Mouse (Mus musculus) B cell, adult (primary cell): Measurements from ENCODE around the gene Lama1. TPM values are rescaled to one million over a fixed set of nuclear protein-coding genes. Genes with fewer than 3 reads are reported as not detected.

Source experiments
- total RNA-seq: library from RNA; stranded (reverse); gene quantifications from 4 replicates; pipeline ENCODE4 v1.2.4, GENCODE M21; 2023; ENCODE audit not compliant: inconsistent age

Gene Lama1
- not detected in 4 replicates for total RNA-seq

DNA sequence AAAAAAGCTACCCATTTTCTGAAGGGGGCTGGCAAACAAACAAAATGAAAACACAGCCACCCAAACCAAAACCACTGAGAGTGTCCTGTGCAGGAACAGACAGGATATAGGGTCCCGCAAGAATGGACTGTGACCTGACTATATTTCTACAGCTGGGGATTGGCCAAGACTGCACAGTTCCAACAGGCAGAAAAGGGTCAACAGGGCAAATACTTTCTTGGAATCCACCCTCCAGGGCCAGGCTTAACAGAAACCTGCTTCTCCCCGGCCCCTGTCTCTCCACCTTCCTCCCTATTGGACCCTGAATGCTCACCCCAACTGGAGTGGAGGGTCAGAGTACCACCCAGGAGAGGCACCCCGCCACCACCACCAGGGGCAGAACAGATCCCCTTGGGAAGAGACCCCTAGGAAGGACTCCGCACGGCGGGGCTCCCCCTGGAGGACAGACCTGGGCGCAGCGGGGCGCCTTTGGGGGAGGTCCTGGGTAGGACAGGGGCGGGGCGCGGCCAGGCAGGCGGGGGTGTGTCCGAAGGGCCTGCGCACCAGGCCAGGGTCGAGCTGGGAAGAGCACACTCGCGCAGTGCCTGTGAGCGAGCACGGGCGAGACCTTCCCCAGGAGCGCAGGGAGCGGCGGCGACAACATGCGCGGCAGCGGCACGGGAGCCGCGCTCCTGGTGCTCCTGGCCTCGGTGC is at the start of gene Lama1:
Lama1 (plus strand) TSS at position 566 of the 693 bp plus-strand sequence.

Other genes starting within 250 kb of the Lama1 start
- not detected in 4 replicates for gene Lrrc30, start 64.5 kb upstream of the Lama1 start, total RNA-seq